Mouse (Mus musculus): ENCODE data around the gene Mgme1. TPM values are rescaled to one million over a fixed set of nuclear protein-coding genes. Genes with fewer than 3 reads are reported as not detected.

Mgme1 gene
- total and polyA plus RNA-seq, 3 experiments = 7.3 to 17.5 (median 16.4) TPM

DNA sequence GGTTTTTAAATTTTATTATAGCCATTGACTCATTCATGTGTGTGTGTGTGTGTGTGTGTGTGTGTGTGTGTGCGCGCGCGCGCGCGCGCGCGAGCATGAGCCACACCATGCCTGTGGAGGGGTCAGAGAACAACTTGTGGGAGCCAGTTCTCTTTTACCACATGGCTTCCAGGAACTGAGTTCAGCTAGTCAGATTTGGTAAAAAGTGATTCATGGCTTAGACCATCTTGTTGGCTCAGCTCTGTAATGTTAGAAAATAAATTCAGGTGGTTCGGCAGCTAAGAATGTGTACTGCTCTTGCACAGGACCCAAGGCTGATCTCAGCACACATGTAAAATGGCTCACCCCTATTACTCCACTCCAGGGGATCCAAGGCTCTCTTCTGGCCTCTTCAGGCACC is 30.6 kb downstream of the Mgme1 start:
- no peak for TF ChIP-seq EP300 (IDR thresholded peaks at IDR 0.05; ENCODE audit: insufficient read depth, low read depth, low read length)
- no peak for TF ChIP-seq POLR2A (IDR thresholded peaks at IDR 0.05; ENCODE audit: insufficient read depth, low read depth, low read length)
- no peak for TF ChIP-seq CTCF (IDR thresholded peaks at IDR 0.05)
- H3K36me3 ChIP-seq (ENCODE audit: control insufficient read depth, insufficient read depth, low read length) = no peaks in the 10 kb centered on the region
- no peak overlapping the region for H3K9ac ChIP-seq (ENCODE audit: low read depth, low read length)
- no peak overlapping the region for H3K4me3 ChIP-seq
- 86% methylated on average over 11 of the region's 11 CpGs for WGBS
- no peak for DNase-seq
- no peaks in the 10 kb centered on the region for H3K79me2 ChIP-seq (replicated peaks; ENCODE audit: control insufficient read depth, insufficient read depth, low read length)
- no peaks in the 10 kb centered on the region for H3K27me3 ChIP-seq (ENCODE audit: control insufficient read depth, insufficient read depth, low read length)
- H3K4me1 ChIP-seq (ENCODE audit: control insufficient read depth, insufficient read depth, low read length) = no peaks in the 10 kb centered on the region
- intact Hi-C loops (cut with DNase I) = no loop called here
- no peak overlapping the region for H3K27ac ChIP-seq

DNA sequence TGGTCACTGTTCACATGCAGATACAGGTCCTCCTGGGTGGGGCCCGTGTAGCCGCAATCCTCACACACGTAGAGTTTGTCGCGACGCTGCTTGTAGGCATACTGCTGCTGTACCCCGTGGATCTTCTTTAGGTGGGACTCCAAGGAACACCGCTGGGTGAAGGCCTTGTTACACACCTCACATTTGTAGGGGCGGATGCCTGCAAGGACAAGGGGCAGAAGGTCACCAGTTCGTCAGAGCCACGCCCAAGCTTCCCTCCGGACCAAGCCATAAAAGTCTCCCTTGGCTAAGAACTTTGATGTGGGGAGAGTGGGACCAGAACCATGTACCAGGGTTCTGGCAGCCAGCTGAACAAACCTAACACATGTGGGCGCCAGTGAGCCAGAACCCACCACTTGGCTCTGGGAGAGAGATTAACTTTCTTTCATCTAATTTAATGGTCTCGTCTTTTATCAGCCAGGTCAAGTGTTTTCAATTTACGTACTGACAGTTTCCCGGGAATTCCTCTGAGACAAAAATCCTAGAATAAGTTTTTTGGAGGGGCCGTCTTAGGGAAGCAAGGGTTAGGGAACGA is 35.3 kb downstream of the Mgme1 start:
- TF ChIP-seq CTCF (IDR thresholded peaks at IDR 0.05) (peak; percentile 57), POLR2A (IDR thresholded peaks at IDR 0.05; ENCODE audit: insufficient read depth, low read depth, low read length) (no peak)
- no peaks in the 10 kb centered on the region for H3K79me2 ChIP-seq (replicated peaks; ENCODE audit: control insufficient read depth, insufficient read depth, low read length)
- H3K4me1 ChIP-seq (ENCODE audit: control insufficient read depth, insufficient read depth, low read length) = no peaks in the 10 kb centered on the region
- no peaks in the 10 kb centered on the region for H3K36me3 ChIP-seq (ENCODE audit: control insufficient read depth, insufficient read depth, low read length)
- no peak overlapping the region for H3K27ac ChIP-seq
- intact Hi-C loops (cut with DNase I) = loop anchor here (5.0 kb wide), 1 partner anchor 146 kb away; no protein-coding TSS in a partner anchor
- no peak overlapping the region for H3K9ac ChIP-seq (ENCODE audit: low read depth, low read length)
- no peak overlapping the region for H3K4me3 ChIP-seq
- DNase-seq = no peak
- no peaks in the 10 kb centered on the region for H3K27me3 ChIP-seq (ENCODE audit: control insufficient read depth, insufficient read depth, low read length)
- 70% methylated on average over 18 of the region's 18 CpGs for WGBS

- no peak for TF ChIP-seq POLR2A (IDR thresholded peaks at IDR 0.05; ENCODE audit: insufficient read depth, low read depth, low read length)
- Histone ChIP-seq H3K36me3 (ENCODE audit: control insufficient read depth, insufficient read depth, low read length) (no peaks in the 10 kb centered on the region), H3K4me1 (ENCODE audit: control insufficient read depth, insufficient read depth, low read length) (no peaks in the 10 kb centered on the region), H3K79me2 (replicated peaks; ENCODE audit: control insufficient read depth, insufficient read depth, low read length) (no peaks in the 10 kb centered on the region), H3K9ac (ENCODE audit: low read depth, low read length) (no peak overlapping the region), H3K27me3 (ENCODE audit: control insufficient read depth, insufficient read depth, low read length) (no peaks in the 10 kb centered on the region), H3K27ac (no peak overlapping the region), H3K4me3 (no peak overlapping the region)
- no peak for DNase-seq
- intact Hi-C loops (cut with DNase I) = loop anchor here (5.0 kb wide), 1 partner anchor 144 kb away; no protein-coding TSS in a partner anchor
- 44% methylated on average over 8 of the region's 8 CpGs for WGBS
Measured at GRCm38 (mm10) chr2:144308561-144308960, 38.1 kb downstream of the Mgme1 start.

- no peaks in the 10 kb centered on the region for H3K79me2 ChIP-seq (replicated peaks; ENCODE audit: control insufficient read depth, insufficient read depth, low read length)
- DNase-seq = no peak
- no peaks in the 10 kb centered on the region for H3K36me3 ChIP-seq (ENCODE audit: control insufficient read depth, insufficient read depth, low read length)
- H3K4me3 ChIP-seq = no peak overlapping the region
- intact Hi-C loops (cut with DNase I) = no loop called here
- no peak overlapping the region for H3K27ac ChIP-seq
- no peak overlapping the region for H3K9ac ChIP-seq (ENCODE audit: low read depth, low read length)
- H3K27me3 ChIP-seq (ENCODE audit: control insufficient read depth, insufficient read depth, low read length) = no peaks in the 10 kb centered on the region
- TF ChIP-seq EP300 (IDR thresholded peaks at IDR 0.05; ENCODE audit: insufficient read depth, low read depth, low read length) (no peak), POLR2A (IDR thresholded peaks at IDR 0.05; ENCODE audit: insufficient read depth, low read depth, low read length) (no peak), CTCF (IDR thresholded peaks at IDR 0.05) (no peak)
- H3K4me1 ChIP-seq (ENCODE audit: control insufficient read depth, insufficient read depth, low read length) = no peaks in the 10 kb centered on the region
- WGBS = 58% methylated on average over 5 of the region's 5 CpGs
Measured at GRCm38 (mm10) chr2:144310273-144310672, 39.8 kb downstream of the Mgme1 start.

- no peak for DNase-seq
- no peaks in the 10 kb centered on the region for H3K79me2 ChIP-seq (replicated peaks; ENCODE audit: control insufficient read depth, insufficient read depth, low read length)
- no peak overlapping the region for H3K9ac ChIP-seq (ENCODE audit: low read depth, low read length)
- TF ChIP-seq EP300 (IDR thresholded peaks at IDR 0.05; ENCODE audit: insufficient read depth, low read depth, low read length) = no peak
- TF ChIP-seq POLR2A (IDR thresholded peaks at IDR 0.05; ENCODE audit: insufficient read depth, low read depth, low read length) = no peak
- no peak for TF ChIP-seq CTCF (IDR thresholded peaks at IDR 0.05)
- no peak overlapping the region for H3K27ac ChIP-seq
- no peak overlapping the region for H3K4me3 ChIP-seq
- H3K4me1 ChIP-seq (ENCODE audit: control insufficient read depth, insufficient read depth, low read length) = no peaks in the 10 kb centered on the region
- intact Hi-C loops (cut with DNase I) = no loop called here
- H3K36me3 ChIP-seq (ENCODE audit: control insufficient read depth, insufficient read depth, low read length) = no peaks in the 10 kb centered on the region
- WGBS = 74% methylated on average over 2 of the region's 2 CpGs
- H3K27me3 ChIP-seq (ENCODE audit: control insufficient read depth, insufficient read depth, low read length) = no peaks in the 10 kb centered on the region
Measured at GRCm38 (mm10) chr2:144311372-144311771, 40.9 kb downstream of the Mgme1 start.

DNA sequence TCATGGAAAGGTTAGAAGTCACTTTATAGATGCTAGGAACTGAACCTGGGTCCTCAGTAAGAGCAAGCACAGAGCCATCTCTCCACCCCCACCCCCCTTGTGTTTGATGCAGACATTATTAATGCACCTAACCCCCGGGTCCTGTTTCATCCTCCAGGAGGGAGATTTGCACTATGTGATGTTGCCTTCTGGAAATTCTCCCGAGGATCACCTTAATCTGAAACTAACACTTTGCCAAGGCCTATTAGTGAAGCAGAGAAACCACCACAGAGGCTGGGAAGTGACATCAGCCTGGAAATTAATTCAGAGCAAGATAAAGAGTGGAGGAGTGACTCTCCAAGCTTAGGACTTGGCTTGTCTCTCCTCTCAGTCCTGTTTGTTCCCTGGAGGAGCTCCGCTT is 53.8 kb downstream of the Mgme1 start:
- DNase-seq = no peak

More for the DNA sequence above, 53.8 kb downstream of the Mgme1 start:
- no peak overlapping the region for H3K27ac ChIP-seq
- H3K4me1 ChIP-seq (ENCODE audit: control insufficient read depth, insufficient read depth, low read length) = no peaks in the 10 kb centered on the region
- 37% methylated on average over 3 of the region's 3 CpGs for whole genome bisulfite sequencing
- no peaks in the 10 kb centered on the region for H3K27me3 ChIP-seq (ENCODE audit: control insufficient read depth, insufficient read depth, low read length)
- no peaks in the 10 kb centered on the region for H3K36me3 ChIP-seq (ENCODE audit: control insufficient read depth, insufficient read depth, low read length)
- H3K4me3 ChIP-seq = no peak overlapping the region
- TF ChIP-seq EP300 (IDR thresholded peaks at IDR 0.05; ENCODE audit: insufficient read depth, low read depth, low read length) (no peak), POLR2A (IDR thresholded peaks at IDR 0.05; ENCODE audit: insufficient read depth, low read depth, low read length) (no peak), CTCF (IDR thresholded peaks at IDR 0.05) (no peak)
- no peak overlapping the region for H3K9ac ChIP-seq (ENCODE audit: low read depth, low read length)
- intact Hi-C loops (cut with DNase I) = no loop called here
- no peaks in the 10 kb centered on the region for H3K79me2 ChIP-seq (replicated peaks; ENCODE audit: control insufficient read depth, insufficient read depth, low read length)

Data from heart, adult 2 months (tissue).